Mouse (Mus musculus) liver, embryonic 16.5 days (tissue): ENCODE measurements at regions not wholly inside any gene's neighbourhood (a gene's known extent, or its start where the extent isn't known, plus 50 kb on each side); places are given as distances from the start of the nearest gene placed in this dataset.
A peak's percentile ranks its signal among the peaks of the same experiment; 100 is the strongest.
"Not testable (repeated sequence)": the region's sequence is repeated elsewhere in the genome, so short reads cannot be mapped to it uniquely, and the experiment has no call there.

Experiments
- ATAC-seq: fragments of 200-750 bp; cut with Nextera tagmentation; 2 replicates; pipeline ENCODE4 v1.8.0; 2017; ENCODE audit warnings: low read depth, mild to moderate bottlenecking, moderate number of reproducible peaks, moderate library complexity
- H3K27ac ChIP-seq: fragments of 300-500 bp; sonication (generic); 2 replicates; pipeline ENCODE4 v1.5.1; 2014; ENCODE audit warnings: mild to moderate bottlenecking, low read length
- H3K27me3 ChIP-seq: fragments of 300-500 bp; sonication (generic); 2 replicates; pipeline ENCODE4 v1.6.1; 2014; ENCODE audit warnings: low read depth, low read length, mixed read lengths; ENCODE audit not compliant: control insufficient read depth, insufficient read depth
- H3K36me3 ChIP-seq: fragments of 300-500 bp; sonication (generic); 2 replicates; pipeline ENCODE4 v1.6.1; 2014; ENCODE audit warnings: mild to moderate bottlenecking; ENCODE audit not compliant: control insufficient read depth, insufficient read depth
- H3K4me1 ChIP-seq: fragments of 300-500 bp; sonication (generic); 2 replicates; pipeline ENCODE4 v1.6.1; 2014; ENCODE audit warnings: low read depth, low read length, mixed read lengths; ENCODE audit not compliant: control insufficient read depth
- H3K4me2 ChIP-seq: fragments of 300-500 bp; sonication (generic); 2 replicates; pipeline ENCODE4 v1.6.1; 2014; ENCODE audit warnings: low read depth, low read length, mixed read lengths
- H3K4me3 ChIP-seq: fragments of 300-500 bp; sonication (generic); 2 replicates; pipeline ENCODE4 v1.5.1; 2014; ENCODE audit warnings: low read depth, mild to moderate bottlenecking, low read length
- H3K9ac ChIP-seq: fragments of 300-500 bp; sonication (generic); 2 replicates; pipeline ENCODE4 v1.6.1; 2014; ENCODE audit warnings: low read depth, low read length
- H3K9me3 ChIP-seq: fragments of 300-500 bp; sonication (generic); replicated peaks from 2 replicates; pipeline ENCODE4 v1.6.1; 2016; ENCODE audit warnings: low read length; ENCODE audit not compliant: control insufficient read depth
- WGBS: fragments of 180-500 bp; shearing (Covaris S2); extraction: QIAGEN DNeasy Blood & Tissue Kit; methylation state at CpG from one replicate; pipeline ENCODE4 v1.1.7; 2014; ENCODE audit not compliant: insufficient replicate concordance; 5-methylcytosine and 5-hydroxymethylcytosine counted together

DNA sequence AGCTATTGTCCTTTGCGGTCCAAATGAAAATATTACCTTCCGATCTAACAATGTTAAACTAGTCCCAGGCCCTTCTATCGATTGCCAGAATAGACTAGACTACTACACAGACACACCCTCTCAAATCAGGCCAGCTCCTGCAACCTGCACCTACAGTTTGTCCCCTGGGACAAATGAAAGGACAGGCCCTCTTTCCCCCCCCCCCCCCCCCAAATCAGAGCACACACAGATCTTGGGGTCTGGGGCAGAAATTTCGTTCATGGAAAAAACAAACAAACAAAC, 77.8 kb downstream of the BC107364 start:
- ATAC-seq, result not testable (repeated sequence)
- no CpG with 5 or more reads among the region's 4 CpGs for WGBS

DNA sequence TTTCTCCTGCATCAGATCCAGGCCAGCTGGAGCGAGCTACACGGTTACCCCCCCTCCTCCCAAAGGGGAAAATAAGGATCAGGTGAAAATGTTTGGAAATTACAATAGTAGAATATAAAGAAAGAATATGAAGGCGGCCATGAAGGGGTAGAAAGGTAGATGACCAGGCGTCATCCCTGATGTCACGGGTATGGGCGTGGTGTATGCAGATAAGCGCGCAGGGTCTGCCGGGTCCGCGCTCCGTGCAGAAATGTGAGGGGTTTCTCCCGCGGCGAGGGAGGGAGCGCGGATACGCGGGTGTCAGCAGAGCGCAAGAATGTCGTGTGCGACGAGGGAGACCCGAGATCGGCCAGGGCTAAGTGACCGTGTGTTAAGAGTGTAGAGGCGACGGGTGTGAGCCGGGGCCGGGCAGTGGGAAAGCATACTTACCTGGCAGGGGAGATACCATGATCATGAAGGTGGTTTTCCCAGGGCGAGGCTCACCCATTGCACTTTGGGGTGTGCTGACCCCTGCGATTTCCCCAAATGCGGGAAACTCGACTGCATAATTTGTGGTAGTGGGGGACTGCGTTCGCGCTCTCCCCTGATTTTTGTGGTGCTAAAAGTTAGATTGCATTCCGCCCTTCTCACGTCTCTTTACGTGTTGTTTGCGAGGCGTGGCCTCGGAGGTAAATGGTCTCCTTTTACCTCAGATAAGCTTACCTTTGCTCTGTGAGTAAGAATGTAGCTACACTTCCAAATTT, 78.3 kb downstream of the BC107364 start:
- not testable (repeated sequence) for H3K27ac ChIP-seq, H3K9ac ChIP-seq, H3K4me3 ChIP-seq, H3K9me3 ChIP-seq, H3K4me2 ChIP-seq, H3K36me3 ChIP-seq, H3K4me1 ChIP-seq, H3K27me3 ChIP-seq
- ATAC-seq, result peak; percentile 79
- 20% methylated on average over 1 of the region's 43 CpGs for WGBS

More for the DNA sequence above, 77.8 kb downstream of the BC107364 start:
- H3K4me1 ChIP-seq, H3K4me2 ChIP-seq, H3K27ac ChIP-seq, H3K27me3 ChIP-seq, H3K36me3 ChIP-seq, H3K9me3 ChIP-seq, H3K9ac ChIP-seq, H3K4me3 ChIP-seq: not testable (repeated sequence)

DNA sequence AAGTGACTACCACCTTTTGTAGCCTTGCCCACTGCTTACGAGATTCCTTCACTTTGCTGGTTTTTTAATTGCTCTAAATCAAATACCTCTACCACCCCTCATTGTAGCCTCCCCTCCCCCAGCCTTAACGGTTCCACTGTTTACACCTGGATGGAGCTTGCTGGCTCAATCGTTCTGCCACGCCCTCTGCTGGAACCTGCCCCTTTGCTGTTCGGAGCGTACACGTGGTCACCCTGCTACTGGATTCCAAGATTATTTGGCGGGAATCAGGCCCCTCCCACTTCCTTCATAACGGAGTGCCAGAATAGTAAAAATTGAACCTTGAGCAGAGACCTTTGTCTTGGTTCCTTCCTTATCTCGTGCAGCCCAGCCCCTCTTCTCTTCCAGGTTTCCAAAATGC, 68.8 kb upstream of the Fcgr1 start:
- H3K27ac ChIP-seq, H3K4me1 ChIP-seq, H3K36me3 ChIP-seq, H3K9ac ChIP-seq, H3K4me2 ChIP-seq, ATAC-seq, H3K4me3 ChIP-seq, H3K9me3 ChIP-seq: not testable (repeated sequence)
- H3K27me3 ChIP-seq, result peaks cover 11% of the 10 kb centered on the region
- WGBS, result 22% methylated on average over 10 of the region's 10 CpGs

DNA sequence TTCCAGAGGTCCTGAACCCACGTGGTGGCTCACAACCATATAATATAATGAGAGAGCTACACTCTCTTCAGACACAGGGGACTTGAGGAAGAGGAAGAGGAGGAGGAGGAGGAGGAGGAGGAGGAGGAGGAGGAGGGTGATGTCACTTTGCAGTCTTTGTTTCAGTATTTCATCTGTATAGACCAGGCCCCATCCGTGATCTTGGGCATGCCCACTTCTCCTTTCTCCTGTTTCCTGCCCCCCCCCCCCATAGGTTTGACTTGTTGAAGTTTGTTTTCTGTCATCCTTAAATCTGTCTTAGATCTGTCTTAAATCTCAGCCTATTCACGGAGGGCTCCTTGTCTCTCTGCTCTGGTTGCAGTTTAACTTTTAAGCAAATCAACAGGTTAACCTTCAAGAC, 67.0 kb upstream of the Fcgr1 start:
- Histone ChIP-seq H3K4me1 (no peaks in the 10 kb centered on the region), H3K27me3 (peaks cover 11% of the 10 kb centered on the region), H3K9me3 (no peaks in the 10 kb centered on the region), H3K4me2 (no peak overlapping the region), H3K36me3 (no peaks in the 10 kb centered on the region), H3K9ac (no peak overlapping the region), H3K27ac (no peak overlapping the region), H3K4me3 (no peak overlapping the region)
- ATAC-seq, result no peak
- WGBS, result 40% methylated on average over 3 of the region's 3 CpGs

DNA sequence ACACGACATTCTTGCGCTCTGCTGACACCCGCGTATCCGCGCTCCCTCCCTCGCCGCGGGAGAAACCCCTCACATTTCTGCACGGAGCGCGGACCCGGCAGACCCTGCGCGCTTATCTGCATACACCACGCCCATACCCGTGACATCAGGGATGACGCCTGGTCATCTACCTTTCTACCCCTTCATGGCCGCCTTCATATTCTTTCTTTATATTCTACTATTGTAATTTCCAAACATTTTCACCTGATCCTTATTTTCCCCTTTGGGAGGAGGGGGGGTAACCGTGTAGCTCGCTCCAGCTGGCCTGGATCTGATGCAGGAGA, 66.4 kb upstream of the Fcgr1 start:
- H3K9ac ChIP-seq, H3K9me3 ChIP-seq, H3K4me1 ChIP-seq, H3K27ac ChIP-seq, H3K4me3 ChIP-seq, H3K36me3 ChIP-seq, H3K4me2 ChIP-seq: not testable (repeated sequence)
- peaks cover 11% of the 10 kb centered on the region for H3K27me3 ChIP-seq
- ATAC-seq, result peak; percentile 77
- 7% methylated on average over 2 of the region's 21 CpGs for WGBS

DNA sequence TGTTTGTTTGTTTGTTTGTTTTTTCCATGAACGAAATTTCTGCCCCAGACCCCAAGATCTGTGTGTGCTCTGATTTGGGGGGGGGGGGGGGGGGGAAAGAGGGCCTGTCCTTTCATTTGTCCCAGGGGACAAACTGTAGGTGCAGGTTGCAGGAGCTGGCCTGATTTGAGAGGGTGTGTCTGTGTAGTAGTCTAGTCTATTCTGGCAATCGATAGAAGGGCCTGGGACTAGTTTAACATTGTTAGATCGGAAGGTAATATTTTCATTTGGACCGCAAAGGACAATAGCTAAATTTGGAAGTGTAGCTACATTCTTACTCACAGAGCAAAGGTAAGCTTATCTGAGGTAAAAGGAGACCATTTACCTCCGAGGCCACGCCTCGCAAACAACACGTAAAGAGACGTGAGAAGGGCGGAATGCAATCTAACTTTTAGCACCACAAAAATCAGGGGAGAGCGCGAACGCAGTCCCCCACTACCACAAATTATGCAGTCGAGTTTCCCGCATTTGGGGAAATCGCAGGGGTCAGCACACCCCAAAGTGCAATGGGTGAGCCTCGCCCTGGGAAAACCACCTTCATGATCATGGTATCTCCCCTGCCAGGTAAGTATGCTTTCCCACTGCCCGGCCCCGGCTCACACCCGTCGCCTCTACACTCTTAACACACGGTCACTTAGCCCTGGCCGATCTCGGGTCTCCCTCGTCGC, 65.9 kb upstream of the Fcgr1 start:
- not testable (repeated sequence) for H3K9ac ChIP-seq, H3K4me1 ChIP-seq, H3K4me3 ChIP-seq, H3K27ac ChIP-seq, H3K9me3 ChIP-seq, H3K36me3 ChIP-seq, H3K4me2 ChIP-seq
- ATAC-seq, result peak; percentile 78
- peaks cover 11% of the 10 kb centered on the region for H3K27me3 ChIP-seq
- WGBS, result no CpG with 5 or more reads among the region's 26 CpGs

DNA sequence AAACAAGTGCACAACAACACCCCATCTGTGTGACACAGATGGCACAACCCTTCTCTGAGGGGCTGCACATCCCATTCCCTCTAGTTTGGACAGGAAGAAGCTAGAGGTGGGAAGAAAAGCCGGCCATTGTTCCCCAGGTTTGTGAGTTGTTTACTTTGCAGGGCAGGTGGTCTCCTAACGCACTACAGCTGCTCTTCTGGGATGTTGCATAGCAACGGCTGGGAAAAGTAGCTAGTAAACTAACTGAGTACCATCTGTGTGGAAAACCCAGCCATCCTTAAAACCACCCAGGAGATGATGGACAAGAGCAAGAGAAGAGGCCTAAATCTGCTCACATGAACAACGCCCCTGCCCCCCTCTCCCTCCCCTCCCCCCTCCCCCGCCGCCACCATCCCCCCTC, 57.9 kb upstream of the Fcgr1 start:
- not testable (repeated sequence) for H3K4me1 ChIP-seq, H3K9ac ChIP-seq, H3K27ac ChIP-seq, ATAC-seq, H3K4me3 ChIP-seq, H3K4me2 ChIP-seq, H3K36me3 ChIP-seq, H3K9me3 ChIP-seq, H3K27me3 ChIP-seq
- WGBS, result no CpG with 5 or more reads among the region's 6 CpGs

DNA sequence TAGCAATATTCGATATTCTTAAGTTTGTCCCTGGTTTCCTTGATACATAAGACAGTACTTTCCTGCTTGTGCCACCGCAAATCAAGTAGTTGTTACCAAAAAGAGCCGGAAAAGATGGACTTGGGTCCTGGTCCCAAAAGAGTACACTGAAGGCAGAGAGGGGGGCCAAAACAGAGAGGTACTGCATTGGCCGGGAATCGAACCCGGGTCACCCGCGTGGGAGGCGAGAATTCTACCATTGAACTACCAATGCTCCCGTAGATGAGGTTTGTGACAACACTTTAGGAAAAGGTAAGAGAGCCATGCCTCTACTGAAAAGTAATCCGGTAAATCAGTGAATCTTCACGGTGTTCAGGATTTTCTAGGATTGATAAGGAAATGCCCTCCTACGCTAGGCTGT, 57.2 kb upstream of the Fcgr1 start:
- not testable (repeated sequence) for H3K27me3 ChIP-seq, H3K9me3 ChIP-seq, ATAC-seq, H3K4me3 ChIP-seq, H3K9ac ChIP-seq, H3K27ac ChIP-seq, H3K4me2 ChIP-seq, H3K36me3 ChIP-seq, H3K4me1 ChIP-seq
- no CpG with 5 or more reads among the region's 13 CpGs for WGBS

DNA sequence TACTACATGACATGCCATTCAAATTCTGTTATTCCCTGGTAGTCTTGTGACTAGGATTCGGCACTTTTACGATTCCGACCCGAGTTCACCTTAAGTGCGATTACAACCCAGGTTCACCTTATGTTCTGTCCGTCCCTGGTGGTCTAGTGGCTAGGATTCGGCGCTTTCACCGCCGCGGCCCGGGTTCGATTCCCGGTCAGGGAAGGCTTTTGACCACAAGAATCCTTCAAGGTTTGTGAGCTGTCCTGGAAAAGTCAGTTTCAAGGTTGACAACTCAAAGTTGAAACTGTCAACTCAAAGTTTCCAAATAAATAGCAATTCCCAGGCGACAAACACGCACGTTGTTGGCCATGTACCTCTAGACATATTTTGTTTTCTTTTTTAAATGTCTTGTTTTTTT, 52.8 kb upstream of the Fcgr1 start:
- not testable (repeated sequence) for H3K27ac ChIP-seq, ATAC-seq, H3K9me3 ChIP-seq, H3K4me2 ChIP-seq, H3K9ac ChIP-seq, H3K4me1 ChIP-seq, H3K4me3 ChIP-seq, H3K36me3 ChIP-seq
- peaks cover 25% of the 10 kb centered on the region for H3K27me3 ChIP-seq
- WGBS, result no CpG with 5 or more reads among the region's 17 CpGs
